Mouse (Mus musculus): ENCODE measurements around the gene Lrig3.

DNA sequence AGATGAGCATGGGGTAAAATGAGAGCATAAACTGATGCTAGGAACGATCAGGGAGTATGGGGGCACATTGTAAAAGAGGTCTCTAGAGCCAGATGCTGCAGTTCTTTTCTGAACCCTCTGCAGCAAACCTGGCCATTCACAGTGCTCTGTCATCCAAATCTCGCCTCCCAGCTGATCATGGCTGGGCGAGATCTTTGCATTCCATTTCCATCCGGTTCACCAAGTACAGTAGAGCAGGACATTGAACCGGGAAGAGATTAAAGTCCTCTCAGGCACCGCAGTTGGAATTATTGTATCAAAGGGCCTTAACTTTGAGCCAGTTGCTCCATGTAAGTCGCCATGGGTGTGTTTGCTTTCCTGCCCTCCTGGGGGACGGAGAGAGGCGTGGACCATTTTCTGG lies 20.5 kb downstream of the Lrig3 start:
- TF ChIP-seq CHD2 (IDR thresholded peaks at IDR 0.05; ENCODE audit: low read depth, low read length) (no peak), ZC3H11A (IDR thresholded peaks at IDR 0.05; ENCODE audit: borderline replicate concordance, low read depth, low read length) (no peak), HCFC1 (IDR thresholded peaks at IDR 0.05; ENCODE audit: borderline replicate concordance, insufficient read depth, low read length) (no peak), MAFK (IDR thresholded peaks at IDR 0.05; ENCODE audit: insufficient read depth, low read depth, low read length) (no peak), ZNF384 (IDR thresholded peaks at IDR 0.05; ENCODE audit: low read depth, low read length) (no peak)
